Mouse (Mus musculus) lung, postnatal 0 days (tissue): ENCODE results near the gene Pdcd1.

Source experiments
- CTCF ChIP-seq: IDR thresholded peaks from 2 replicates; pipeline ENCODE4 v1.5.1; 2016; ENCODE audit warnings: antibody characterized with exemption, mild to moderate bottlenecking
- EP300 ChIP-seq: IDR thresholded peaks from 2 replicates; pipeline ENCODE4 v1.6.1; 2016; ENCODE audit warnings: antibody characterized with exemption, mild to moderate bottlenecking, control low read depth

- TF ChIP-seq CTCF = no peak
- TF ChIP-seq EP300 = no peak
Observed at GRCm38 (mm10) chr1:94081761-94082160, 29.4 kb upstream of the Pdcd1 start.
